Mouse (Mus musculus): Measurements from ENCODE around the gene Anp32b. TPM values are rescaled to one million over a fixed set of nuclear protein-coding genes. Genes with fewer than 3 reads are reported as not detected.

Gene Anp32b
- polyA plus RNA-seq, 1 experiment, result 464 TPM

- TF ChIP-seq POLR2A (IDR thresholded peaks at IDR 0.05; ENCODE audit: insufficient read depth, low read length) (no peak), CTCF (IDR thresholded peaks at IDR 0.05; ENCODE audit: low read depth, low read length) (no peak), EP300 (IDR thresholded peaks at IDR 0.05; ENCODE audit: insufficient read depth, low read depth, low read length) (no peak)
- Histone ChIP-seq H3K4me3 (ENCODE audit: low read depth, low read length) (peak overlapping the region; percentile 80), H3K9me3 (replicated peaks; ENCODE audit: control insufficient read depth, insufficient read depth, low read length, poor library complexity, severe bottlenecking) (no peaks in the 10 kb centered on the region), H3K27ac (ENCODE audit: insufficient read depth, low read length) (peak overlapping the region; percentile 86), H3K36me3 (ENCODE audit: control insufficient read depth, insufficient read depth, low read length, poor library complexity, severe bottlenecking) (peaks cover 11% of the 10 kb centered on the region), H3K4me1 (ENCODE audit: control insufficient read depth, insufficient read depth, low read length) (no peaks in the 10 kb centered on the region), H3K27me3 (ENCODE audit: control insufficient read depth, insufficient read depth, low read length, poor library complexity, severe bottlenecking) (no peaks in the 10 kb centered on the region), H3K9ac (ENCODE audit: low read depth, poor library complexity, severe bottlenecking) (peak overlapping the region; percentile 100)
Measured at GRCm38 (mm10) chr4:46451240-46451757, 597 bp downstream of the Anp32b start.

- no peaks in the 10 kb centered on the region for H3K9me3 ChIP-seq (replicated peaks; ENCODE audit: control insufficient read depth, insufficient read depth, low read length, poor library complexity, severe bottlenecking)
- peaks cover 14% of the 10 kb centered on the region for H3K36me3 ChIP-seq (ENCODE audit: control insufficient read depth, insufficient read depth, low read length, poor library complexity, severe bottlenecking)
- no peaks in the 10 kb centered on the region for H3K4me1 ChIP-seq (ENCODE audit: control insufficient read depth, insufficient read depth, low read length)
Measured at GRCm38 (mm10) chr4:46451758-46452480, 1.2 kb downstream of the Anp32b start.

GRCm38 (mm10) chr4:46452481-46452850 is 1.8 kb downstream of the Anp32b start:
- no peaks in the 10 kb centered on the region for H3K27me3 ChIP-seq (ENCODE audit: control insufficient read depth, insufficient read depth, low read length, poor library complexity, severe bottlenecking)
- no peaks in the 10 kb centered on the region for H3K9me3 ChIP-seq (replicated peaks; ENCODE audit: control insufficient read depth, insufficient read depth, low read length, poor library complexity, severe bottlenecking)
- H3K27ac ChIP-seq (ENCODE audit: insufficient read depth, low read length), result peak overlapping the region; percentile 86
- H3K9ac ChIP-seq (ENCODE audit: low read depth, poor library complexity, severe bottlenecking), result peak overlapping the region; percentile 100
- peaks cover 14% of the 10 kb centered on the region for H3K36me3 ChIP-seq (ENCODE audit: control insufficient read depth, insufficient read depth, low read length, poor library complexity, severe bottlenecking)
- H3K4me3 ChIP-seq (ENCODE audit: low read depth, low read length), result peak overlapping the region; percentile 80
- TF ChIP-seq POLR2A (IDR thresholded peaks at IDR 0.05; ENCODE audit: insufficient read depth, low read length) (no peak), CTCF (IDR thresholded peaks at IDR 0.05; ENCODE audit: low read depth, low read length) (no peak), EP300 (IDR thresholded peaks at IDR 0.05; ENCODE audit: insufficient read depth, low read depth, low read length) (no peak)
- H3K4me1 ChIP-seq (ENCODE audit: control insufficient read depth, insufficient read depth, low read length), result no peaks in the 10 kb centered on the region

More at GRCm38 (mm10) chr4:46451758-46452480, 1.2 kb downstream of the Anp32b start:
- Histone ChIP-seq H3K9ac (ENCODE audit: low read depth, poor library complexity, severe bottlenecking) (peak overlapping the region; percentile 100), H3K27ac (ENCODE audit: insufficient read depth, low read length) (peak overlapping the region; percentile 86), H3K27me3 (ENCODE audit: control insufficient read depth, insufficient read depth, low read length, poor library complexity, severe bottlenecking) (no peaks in the 10 kb centered on the region), H3K4me3 (ENCODE audit: low read depth, low read length) (peak overlapping the region; percentile 80)
- TF ChIP-seq EP300 (IDR thresholded peaks at IDR 0.05; ENCODE audit: insufficient read depth, low read depth, low read length) (no peak), CTCF (IDR thresholded peaks at IDR 0.05; ENCODE audit: low read depth, low read length) (no peak), POLR2A (IDR thresholded peaks at IDR 0.05; ENCODE audit: insufficient read depth, low read length) (no peak)

GRCm38 (mm10) chr4:46452855-46453719 is 2.4 kb downstream of the Anp32b start:
- peak overlapping the region; percentile 80 for H3K4me3 ChIP-seq (ENCODE audit: low read depth, low read length)
- no peak for TF ChIP-seq CTCF (IDR thresholded peaks at IDR 0.05; ENCODE audit: low read depth, low read length)
- no peak for TF ChIP-seq EP300 (IDR thresholded peaks at IDR 0.05; ENCODE audit: insufficient read depth, low read depth, low read length)
- TF ChIP-seq POLR2A (IDR thresholded peaks at IDR 0.05; ENCODE audit: insufficient read depth, low read length), result no peak
- H3K27me3 ChIP-seq (ENCODE audit: control insufficient read depth, insufficient read depth, low read length, poor library complexity, severe bottlenecking), result no peaks in the 10 kb centered on the region
- peaks cover under 1% of the 10 kb centered on the region for H3K4me1 ChIP-seq (ENCODE audit: control insufficient read depth, insufficient read depth, low read length)
- peak overlapping the region; percentile 100 for H3K9ac ChIP-seq (ENCODE audit: low read depth, poor library complexity, severe bottlenecking)
- H3K27ac ChIP-seq (ENCODE audit: insufficient read depth, low read length), result peak overlapping the region; percentile 86
- no peaks in the 10 kb centered on the region for H3K9me3 ChIP-seq (replicated peaks; ENCODE audit: control insufficient read depth, insufficient read depth, low read length, poor library complexity, severe bottlenecking)
- peaks cover 17% of the 10 kb centered on the region for H3K36me3 ChIP-seq (ENCODE audit: control insufficient read depth, insufficient read depth, low read length, poor library complexity, severe bottlenecking)

- H3K27ac ChIP-seq (ENCODE audit: insufficient read depth, low read length), result peak overlapping the region; percentile 39
- H3K27me3 ChIP-seq (ENCODE audit: control insufficient read depth, insufficient read depth, low read length, poor library complexity, severe bottlenecking), result no peaks in the 10 kb centered on the region
- peak overlapping the region; percentile 100 for H3K9ac ChIP-seq (ENCODE audit: low read depth, poor library complexity, severe bottlenecking)
- H3K36me3 ChIP-seq (ENCODE audit: control insufficient read depth, insufficient read depth, low read length, poor library complexity, severe bottlenecking), result peaks cover 21% of the 10 kb centered on the region
- peaks cover 3% of the 10 kb centered on the region for H3K4me1 ChIP-seq (ENCODE audit: control insufficient read depth, insufficient read depth, low read length)
- H3K9me3 ChIP-seq (replicated peaks; ENCODE audit: control insufficient read depth, insufficient read depth, low read length, poor library complexity, severe bottlenecking), result no peaks in the 10 kb centered on the region
- H3K4me3 ChIP-seq (ENCODE audit: low read depth, low read length), result no peak overlapping the region; the same call in 1 of the 2 replicates
- TF ChIP-seq CTCF (IDR thresholded peaks at IDR 0.05; ENCODE audit: low read depth, low read length) (no peak), POLR2A (IDR thresholded peaks at IDR 0.05; ENCODE audit: insufficient read depth, low read length) (no peak), EP300 (IDR thresholded peaks at IDR 0.05; ENCODE audit: insufficient read depth, low read depth, low read length) (no peak)
Measured at GRCm38 (mm10) chr4:46454097-46454864, 3.6 kb downstream of the Anp32b start.

All from ES-Bruce4 (cell line).